Mouse (Mus musculus) kidney, adult 8-10 months (tissue): ENCODE measurements around the gene Gm3633.
"Not testable (repeated sequence)": the region's sequence is repeated elsewhere in the genome, so short reads cannot be mapped to it uniquely, and the experiment has no call there.

ENCODE experiments used
- DNase-seq, 2 experiments: peaks; one replicate each; pipeline ENCODE4 v3.0.0; 2022

The Gm3633 gene

DNA sequence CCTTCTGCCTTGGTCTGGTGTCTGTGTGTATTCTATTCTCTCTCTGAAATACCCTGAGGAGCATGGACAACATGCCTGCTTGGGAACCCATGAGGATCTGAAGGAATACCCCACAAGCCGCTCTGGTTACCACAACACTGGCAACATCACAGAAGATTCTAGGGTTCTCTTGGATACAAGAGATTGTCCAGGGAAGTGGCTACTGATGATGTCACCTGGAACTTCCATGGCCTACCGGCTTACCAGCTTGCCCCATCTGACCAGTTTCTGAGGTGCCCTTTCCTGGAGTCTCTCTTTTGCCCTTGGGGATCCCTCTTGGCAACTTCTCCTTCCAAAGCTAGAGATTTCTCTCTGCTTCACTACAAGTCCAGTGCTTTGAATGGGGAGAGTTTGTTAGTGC, at the start of gene Gm3633:
Gene Gm3633, minus strand, starts transcription at position 101 of the 400 bp plus-strand sequence.
- DNase-seq, result not testable (repeated sequence)

DNA sequence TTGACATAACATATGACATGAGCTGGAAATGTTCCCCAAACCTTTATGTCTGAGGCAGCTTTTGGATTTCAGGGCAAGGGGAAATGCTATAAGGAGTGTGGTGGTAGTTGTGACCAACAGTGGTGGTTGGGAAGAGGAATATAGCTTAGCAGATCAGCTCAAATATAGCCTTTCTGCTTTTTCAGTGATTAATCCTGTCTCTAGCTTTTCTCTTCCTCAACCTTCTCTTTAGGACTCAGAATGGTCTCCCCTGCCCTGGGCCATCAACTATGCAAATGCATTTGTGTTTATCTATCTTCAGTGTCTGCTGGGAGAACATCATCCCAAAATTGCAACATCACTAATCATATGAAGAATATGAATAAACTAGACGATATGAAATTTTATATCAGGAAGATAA, 13.9 kb upstream of the Gm3633 start, which contains the start of gene Gm10378:
Gene Gm10378, plus strand, starts transcription at position 301 of the 400 bp plus-strand sequence.
- DNase-seq, result not testable (repeated sequence)

DNA sequence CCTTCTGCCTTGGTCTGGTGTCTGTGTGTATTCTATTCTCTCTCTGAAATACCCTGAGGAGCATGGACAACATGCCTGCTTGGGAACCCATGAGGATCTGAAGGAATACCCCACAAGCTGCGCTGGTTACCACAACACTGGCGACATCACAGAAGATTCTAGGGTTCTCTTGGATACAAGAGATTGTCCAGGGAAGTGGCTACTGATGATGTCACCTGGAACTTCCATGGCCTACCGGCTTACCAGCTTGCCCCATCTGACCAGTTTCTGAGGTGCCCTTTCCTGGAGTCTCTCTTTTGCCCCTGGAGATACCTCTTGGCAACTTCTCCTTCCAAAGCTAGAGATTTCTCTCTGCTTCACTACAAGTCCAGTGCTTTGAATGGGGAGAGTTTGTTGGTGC, 41.9 kb downstream of the Gm3633 start, which contains the start of gene Gm17124:
Gene Gm17124, minus strand, starts transcription at position 101 of the 400 bp plus-strand sequence.
- not testable (repeated sequence) for DNase-seq
